Mouse (Mus musculus) thymus, postnatal 4 days (tissue): ENCODE results near the gene Syne2.

ENCODE experiments used
- DNase-seq: peaks from one replicate; pipeline ENCODE4 v3.0.0; 2021

The Syne2 gene

GRCm38 (mm10) chr12:76070386-76070785 lies 252.5 kb downstream of the Syne2 start:
- DNase-seq, result no peak

GRCm38 (mm10) chr12:76071935-76072849 lies 254.3 kb downstream of the Syne2 start:
- DNase-seq, result no peak

- no peak for DNase-seq
Observed at GRCm38 (mm10) chr12:76073066-76073826, 255.3 kb downstream of the Syne2 start.

- DNase-seq, result no peak
Observed at GRCm38 (mm10) chr12:76073981-76074380, 256.0 kb downstream of the Syne2 start.

DNA sequence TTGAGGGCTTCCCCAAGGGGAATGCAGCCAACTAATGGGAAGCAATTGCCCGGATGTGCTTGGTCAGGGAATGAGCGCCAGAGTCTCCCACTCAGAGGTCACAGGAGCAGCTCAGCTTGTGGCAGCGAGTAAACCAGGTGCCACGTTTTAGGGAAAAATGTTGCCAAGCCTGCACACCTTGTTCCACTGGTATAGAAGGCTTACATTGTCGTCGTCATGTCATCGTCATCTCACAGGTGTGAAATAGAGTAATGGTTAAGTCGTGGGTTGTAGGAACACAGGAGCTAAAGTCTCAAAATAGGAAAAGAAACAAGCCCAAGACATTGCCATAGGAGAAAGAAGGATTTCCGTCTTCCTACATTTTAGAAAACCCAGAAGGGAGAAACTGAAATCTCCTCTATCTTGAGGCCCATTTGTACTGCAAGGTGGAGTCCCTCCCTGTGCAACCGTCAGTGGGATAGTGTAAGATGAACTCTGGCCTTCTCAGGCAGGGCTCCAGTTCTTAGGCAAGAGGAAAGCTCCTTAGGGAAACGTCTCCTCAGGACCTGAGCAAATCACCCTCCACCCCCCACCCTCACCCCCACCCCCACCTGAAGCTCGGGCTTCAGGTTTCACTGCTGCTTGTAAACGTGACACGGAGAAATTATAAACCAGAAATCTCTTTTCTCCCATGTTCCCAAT lies 263.1 kb downstream of the Syne2 start:
- no peak for DNase-seq

- peak; percentile 48 for DNase-seq
Observed at GRCm38 (mm10) chr12:76081557-76082211, 263.8 kb downstream of the Syne2 start.

- DNase-seq, result no peak
Observed at GRCm38 (mm10) chr12:76085066-76085465, 267.1 kb downstream of the Syne2 start.

- DNase-seq, result peak; percentile 37
Observed at GRCm38 (mm10) chr12:76085956-76086905, 268.3 kb downstream of the Syne2 start.

DNA sequence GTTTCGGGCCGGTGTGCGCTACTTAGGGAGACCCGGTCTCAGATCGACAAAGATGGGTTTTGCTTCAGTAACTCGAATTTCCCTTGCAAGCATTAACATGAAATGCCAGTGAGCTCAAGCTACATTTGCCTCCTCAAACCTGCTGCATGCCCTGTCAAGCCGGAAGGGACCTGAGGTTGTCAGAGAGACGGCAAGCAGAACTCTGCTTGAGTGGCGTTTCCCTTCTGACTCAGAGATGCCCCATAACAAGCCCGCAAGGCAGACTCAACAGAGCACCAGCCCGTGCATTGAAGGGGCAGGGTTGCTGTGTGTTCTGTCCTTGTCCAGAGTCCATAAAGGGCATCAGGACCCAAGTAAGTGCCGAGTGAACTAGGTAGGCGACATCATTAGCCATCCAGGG lies 269.1 kb downstream of the Syne2 start:
- peak; percentile 34 for DNase-seq

GRCm38 (mm10) chr12:76092789-76093466 lies 275.0 kb downstream of the Syne2 start:
- no peak for DNase-seq

GRCm38 (mm10) chr12:76093613-76094588 lies 276.0 kb downstream of the Syne2 start:
- DNase-seq, result no peak

DNA sequence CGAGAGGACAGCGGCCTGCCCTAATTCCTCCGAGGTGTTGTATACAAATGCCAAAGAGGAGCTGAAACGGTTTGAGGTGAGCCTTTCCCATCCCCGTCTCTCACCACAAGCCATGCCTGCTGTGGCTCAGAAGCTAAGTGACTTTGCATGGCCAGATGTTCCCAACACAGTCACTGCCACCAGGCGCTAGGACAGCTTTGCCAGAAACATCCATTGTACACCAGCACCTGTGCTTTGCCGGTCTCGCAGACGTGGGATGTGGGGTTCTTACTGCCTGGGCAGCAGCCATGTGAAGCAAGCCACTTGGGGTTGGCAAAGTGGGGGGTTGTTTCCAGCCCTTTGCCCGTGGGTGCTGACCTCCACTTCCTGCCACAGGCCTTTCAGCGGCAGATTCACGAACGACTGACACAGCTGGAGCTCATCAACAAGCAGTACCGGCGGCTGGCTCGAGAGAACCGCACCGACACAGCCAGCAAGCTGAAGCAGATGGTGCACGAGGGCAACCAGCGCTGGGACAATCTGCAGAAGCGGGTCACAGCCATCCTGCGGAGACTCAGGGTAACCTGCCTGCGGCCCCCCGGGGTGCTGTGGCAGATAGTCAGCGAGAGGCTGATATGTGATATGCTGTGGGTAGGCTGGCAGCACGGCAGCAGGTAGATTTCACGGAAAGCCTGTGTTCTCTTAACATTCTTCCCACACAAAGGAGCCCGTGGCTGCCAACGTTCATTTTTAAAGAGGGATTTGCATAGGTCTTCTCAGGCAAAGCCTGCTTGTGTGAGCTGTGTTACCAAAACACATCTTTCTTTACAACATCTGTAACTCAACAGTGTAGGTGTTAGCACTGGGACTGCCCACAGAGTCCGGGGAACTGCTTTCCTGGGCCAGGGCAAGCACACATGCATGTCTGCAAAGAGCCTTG lies 277.4 kb downstream of the Syne2 start:
- DNase-seq, result peak; percentile 74

GRCm38 (mm10) chr12:76102621-76103020 lies 284.7 kb downstream of the Syne2 start:
- DNase-seq, result no peak

DNA sequence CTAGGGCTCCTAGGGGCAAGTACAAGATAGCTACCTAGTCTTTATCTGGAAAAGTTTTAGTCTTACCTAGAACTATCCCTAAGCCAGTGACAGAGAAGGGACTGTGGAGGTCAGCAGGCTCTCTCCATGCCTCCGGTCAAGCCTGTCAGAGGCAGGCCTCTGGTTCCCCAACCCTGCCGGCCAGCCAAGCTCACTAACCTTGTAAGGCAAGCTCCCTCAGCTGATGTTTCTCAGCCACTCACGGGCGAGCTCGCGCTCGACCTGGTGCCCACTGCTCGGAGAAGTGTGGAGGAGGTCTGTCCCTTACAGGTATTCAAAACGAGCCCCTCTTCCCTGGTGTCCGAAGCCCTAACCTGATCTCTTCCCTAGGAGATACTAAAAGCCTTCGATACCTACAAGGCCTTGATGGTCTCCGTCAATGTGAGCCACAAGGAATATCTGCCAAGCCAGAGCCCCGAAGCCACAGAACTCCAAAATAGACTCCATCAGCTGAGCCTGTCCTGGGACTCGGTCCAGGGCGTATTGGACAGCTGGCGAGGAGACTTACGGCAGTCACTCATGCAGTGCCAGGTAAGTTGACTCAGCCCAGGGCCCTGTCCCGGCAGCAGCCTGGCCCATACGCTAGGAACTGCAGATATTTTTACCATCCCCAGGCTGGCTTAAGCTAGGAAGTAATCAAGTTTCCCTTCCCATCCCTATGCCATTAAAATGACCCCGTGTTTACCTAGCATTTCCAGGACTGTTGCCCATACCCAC lies 286.8 kb downstream of the Syne2 start:
- no peak for DNase-seq

DNA sequence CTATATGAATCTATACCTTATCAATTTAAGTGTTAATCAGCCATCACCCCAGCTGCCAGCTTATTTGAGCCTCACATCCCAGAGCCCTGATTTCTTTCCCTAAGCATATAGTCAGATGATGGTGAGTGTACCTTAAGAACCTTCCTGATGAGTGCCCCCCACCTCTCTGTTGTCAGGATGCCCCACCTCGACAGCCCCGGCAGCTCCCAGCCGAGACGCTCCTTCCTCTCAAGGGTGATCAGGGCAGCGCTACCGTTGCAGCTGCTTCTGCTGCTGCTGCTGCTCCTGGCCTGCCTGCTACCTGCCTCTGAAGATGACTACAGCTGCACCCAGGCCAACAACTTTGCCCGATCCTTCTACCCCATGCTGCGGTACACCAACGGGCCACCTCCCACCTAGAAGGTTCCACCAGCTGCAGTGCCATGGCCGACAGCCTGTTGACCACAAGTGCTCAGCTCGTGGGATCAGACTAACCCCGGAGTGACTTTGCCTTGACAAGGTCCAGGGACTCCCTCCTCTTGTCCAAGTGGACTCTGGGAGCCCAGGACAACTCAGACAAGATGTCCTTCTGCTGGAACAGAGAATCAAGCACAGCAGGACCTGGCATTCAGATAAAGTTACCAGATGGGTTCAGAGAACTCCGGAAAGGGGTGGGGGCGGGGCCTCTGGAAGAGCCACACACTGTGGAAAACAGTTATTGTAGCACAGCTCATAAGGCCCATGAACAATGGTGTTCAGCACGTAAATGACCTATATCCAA lies 291.9 kb downstream of the Syne2 start:
- DNase-seq, result no peak

DNA sequence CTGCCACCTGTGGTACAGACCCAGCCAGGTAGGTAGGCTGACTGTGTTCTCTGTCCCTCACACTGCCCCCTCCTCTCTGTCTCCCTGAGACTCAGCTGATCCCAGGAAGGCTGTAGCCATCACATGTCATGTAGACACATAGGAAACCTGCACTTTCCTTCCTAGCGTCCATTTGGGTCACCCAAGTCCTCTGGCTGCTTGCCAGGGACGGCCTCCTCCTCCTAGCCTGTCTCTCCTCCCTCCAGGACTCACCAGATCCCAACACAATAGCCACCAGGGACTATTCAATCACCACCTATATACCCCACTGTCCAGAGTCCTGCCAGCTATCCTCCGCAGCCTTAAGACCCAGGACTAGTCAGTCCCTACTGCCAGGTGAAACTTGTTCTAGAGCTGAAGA lies 293.1 kb downstream of the Syne2 start:
- no peak for DNase-seq

- no peak for DNase-seq
Observed at GRCm38 (mm10) chr12:76116577-76116976, 298.6 kb downstream of the Syne2 start.
